Mouse (Mus musculus) embryonic facial prominence, embryonic 10.5 days (tissue): ENCODE measurements around the gene Cd6. TPM values are rescaled to one million over a fixed set of nuclear protein-coding genes. Genes with fewer than 3 reads are reported as not detected.

Experiments used
- DNase-seq: peaks from one replicate; pipeline ENCODE4 v3.0.0-alpha.2; 2017; ENCODE audit warnings: low spot score
- H3K27ac ChIP-seq: fragments of 300-500 bp; sonication (generic); replicated peaks from 2 replicates; pipeline ENCODE4 v1.5.1; 2016; ENCODE audit warnings: mild to moderate bottlenecking
- H3K27me3 ChIP-seq: fragments of 300-500 bp; sonication (generic); replicated peaks from 2 replicates; pipeline ENCODE4 v1.6.1; 2016; ENCODE audit warnings: low read depth, mild to moderate bottlenecking; ENCODE audit not compliant: poor library complexity, severe bottlenecking
- H3K36me3 ChIP-seq: fragments of 300-500 bp; sonication (generic); replicated peaks from 2 replicates; pipeline ENCODE4 v1.6.1; 2016; ENCODE audit warnings: mild to moderate bottlenecking, moderate library complexity
- H3K4me1 ChIP-seq: fragments of 300-500 bp; sonication (generic); 2 replicates; pipeline ENCODE4 v1.6.1; 2016
- H3K4me3 ChIP-seq: fragments of 300-500 bp; sonication (generic); 2 replicates; pipeline ENCODE4 v1.5.1; 2016; ENCODE audit warnings: mild to moderate bottlenecking, moderate library complexity
- H3K9me3 ChIP-seq: fragments of 300-500 bp; sonication (generic); 2 replicates; pipeline ENCODE4 v1.6.1; 2016; ENCODE audit warnings: mild to moderate bottlenecking
- WGBS: fragments of 180-500 bp; shearing (Covaris S2); methylation state at CpG from one replicate; pipeline ENCODE4 v1.1.7; 2016; 5-methylcytosine and 5-hydroxymethylcytosine counted together
- polyA plus RNA-seq: library from polyadenylated mRNA; unstranded; fragments of >200 nt; fragmentation: Nextera tagmentation; extraction: Ambion mirVana; gene quantifications from 2 replicates; pipeline ENCODE4 v1.2.1, GENCODE M21; 2016

Gene Cd6
- polyA plus RNA-seq, 1 experiment from 2014 or later, result 0.15 TPM

DNA sequence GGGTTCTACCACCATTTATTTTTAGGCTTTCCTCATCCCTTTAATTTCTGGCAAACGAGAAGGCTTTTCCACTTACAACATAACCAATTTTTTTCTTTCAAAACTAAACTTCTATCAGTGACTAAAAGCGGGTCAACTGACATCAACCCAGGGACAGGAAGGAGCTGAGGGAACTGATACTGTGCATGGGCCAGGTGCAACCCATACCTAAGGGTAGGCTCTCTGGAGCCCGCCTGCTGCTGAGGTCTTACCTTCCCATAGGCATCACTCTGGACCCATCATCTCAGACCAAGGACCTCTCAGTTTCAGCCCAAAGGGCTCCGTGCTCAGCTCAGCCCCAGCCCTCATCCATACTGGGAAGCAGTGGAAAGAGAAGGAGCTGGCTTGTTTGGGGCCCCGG, 1.5 kb downstream of the Cd6 start:
- H3K4me3 ChIP-seq, result no peak overlapping the region
- H3K36me3 ChIP-seq, result no peaks in the 10 kb centered on the region
- H3K27me3 ChIP-seq, result no peaks in the 10 kb centered on the region
- no peak overlapping the region for H3K27ac ChIP-seq
- no peaks in the 10 kb centered on the region for H3K9me3 ChIP-seq
- WGBS, result 89% methylated on average over 5 of the region's 5 CpGs
- no peak for DNase-seq
- no peaks in the 10 kb centered on the region for H3K4me1 ChIP-seq

DNA sequence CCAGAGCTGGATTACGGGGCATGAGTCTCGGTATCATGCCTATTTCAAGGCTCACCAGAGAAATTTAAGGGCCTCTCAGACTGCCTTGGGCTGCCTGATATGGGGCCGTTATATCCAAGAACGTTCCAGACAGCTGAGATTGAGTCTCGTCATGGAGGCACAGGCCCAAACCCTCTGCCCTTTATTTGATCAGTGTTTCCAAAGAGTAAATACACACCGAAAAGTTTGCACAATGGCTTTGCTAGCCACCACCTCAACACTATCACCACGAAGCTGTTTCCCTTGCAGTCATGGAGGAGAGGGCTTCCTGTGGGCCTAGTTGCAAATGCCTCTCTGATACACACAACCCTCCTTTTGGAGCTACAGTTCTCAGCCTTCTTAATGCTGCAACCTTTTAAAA, 5.8 kb downstream of the Cd6 start:
- Histone ChIP-seq H3K4me1 (no peaks in the 10 kb centered on the region), H3K9me3 (no peaks in the 10 kb centered on the region), H3K4me3 (no peak overlapping the region), H3K27ac (no peak overlapping the region), H3K36me3 (no peaks in the 10 kb centered on the region), H3K27me3 (no peaks in the 10 kb centered on the region)
- 91% methylated on average over 7 of the region's 7 CpGs for WGBS
- DNase-seq, result no peak

GRCm38 (mm10) chr19:10822534-10822933, 7.3 kb downstream of the Cd6 start:
- H3K4me3 ChIP-seq, result no peak overlapping the region
- no peak overlapping the region for H3K27ac ChIP-seq
- no peaks in the 10 kb centered on the region for H3K27me3 ChIP-seq
- no peaks in the 10 kb centered on the region for H3K9me3 ChIP-seq
- peaks cover 10% of the 10 kb centered on the region for H3K4me1 ChIP-seq
- 91% methylated on average over 4 of the region's 4 CpGs for WGBS
- no peaks in the 10 kb centered on the region for H3K36me3 ChIP-seq
- no peak for DNase-seq

DNA sequence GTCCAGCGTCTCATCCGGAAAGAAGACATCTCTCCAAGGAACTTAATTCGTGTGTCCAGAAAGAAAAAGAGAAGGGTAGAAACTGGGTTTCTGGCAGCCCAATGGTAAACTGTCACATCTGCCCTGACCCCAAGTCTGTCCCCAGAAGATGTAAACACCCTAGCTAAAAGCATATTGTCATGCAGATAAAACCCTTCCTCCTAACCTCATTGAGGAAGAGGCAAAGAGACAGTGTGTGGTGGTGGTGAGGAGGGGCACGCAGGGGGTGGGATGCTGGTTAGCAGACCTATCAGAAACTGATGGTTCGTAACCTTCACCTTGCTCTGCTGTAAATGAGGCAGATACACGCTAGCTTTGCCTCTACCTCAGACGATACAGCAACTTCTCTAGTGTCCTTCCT, 8.5 kb downstream of the Cd6 start:
- no peak for DNase-seq

GRCm38 (mm10) chr19:10818217-10818946, 11.5 kb downstream of the Cd6 start:
- WGBS, result 49% methylated on average over 17 of the region's 17 CpGs
- no peak overlapping the region for H3K27ac ChIP-seq
- peak overlapping the region; percentile 12; the same call in 1 of the 2 replicates for H3K4me3 ChIP-seq
- H3K27me3 ChIP-seq, result no peaks in the 10 kb centered on the region
- no peaks in the 10 kb centered on the region for H3K36me3 ChIP-seq
- H3K9me3 ChIP-seq, result no peaks in the 10 kb centered on the region
- peak; percentile 19 for DNase-seq
- H3K4me1 ChIP-seq, result peaks cover 10% of the 10 kb centered on the region

More for the DNA sequence above, 8.5 kb downstream of the Cd6 start:
- no peak overlapping the region for H3K27ac ChIP-seq
- WGBS, result 73% methylated on average over 7 of the region's 7 CpGs
- peaks cover 10% of the 10 kb centered on the region for H3K4me1 ChIP-seq
- no peaks in the 10 kb centered on the region for H3K27me3 ChIP-seq
- H3K4me3 ChIP-seq, result no peak overlapping the region
- no peaks in the 10 kb centered on the region for H3K36me3 ChIP-seq
- H3K9me3 ChIP-seq, result no peaks in the 10 kb centered on the region

DNA sequence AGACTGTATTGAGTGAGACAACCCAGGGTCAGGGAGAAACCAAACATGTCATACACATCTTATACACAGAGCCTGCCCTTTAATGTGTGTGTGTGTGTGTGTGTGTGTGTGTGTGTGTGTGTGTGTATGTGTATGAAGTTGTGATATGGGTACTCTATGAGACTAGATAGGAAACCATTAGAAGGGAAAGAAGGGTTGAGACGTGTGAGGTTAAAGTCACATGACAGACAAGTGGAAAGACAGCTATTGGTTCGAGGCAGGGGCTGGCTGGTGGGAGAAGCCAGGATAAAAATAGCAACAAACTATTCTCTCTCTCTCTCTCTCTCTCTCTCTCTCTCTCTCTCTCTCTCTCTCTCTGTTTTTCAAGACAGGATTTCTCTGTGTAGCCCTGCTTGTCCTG, 13.4 kb downstream of the Cd6 start:
- Histone ChIP-seq H3K4me3 (no peak overlapping the region), H3K36me3 (no peaks in the 10 kb centered on the region), H3K9me3 (no peaks in the 10 kb centered on the region), H3K4me1 (peaks cover 10% of the 10 kb centered on the region), H3K27me3 (no peaks in the 10 kb centered on the region), H3K27ac (no peak overlapping the region)
- no peak for DNase-seq
- 79% methylated on average over 2 of the region's 2 CpGs for WGBS

GRCm38 (mm10) chr19:10815871-10816270, 14.0 kb downstream of the Cd6 start:
- Histone ChIP-seq H3K27ac (no peak overlapping the region), H3K27me3 (no peaks in the 10 kb centered on the region), H3K4me3 (no peak overlapping the region), H3K9me3 (no peaks in the 10 kb centered on the region), H3K4me1 (peaks cover 10% of the 10 kb centered on the region), H3K36me3 (no peaks in the 10 kb centered on the region)
- WGBS, result 86% methylated on average over 6 of the region's 6 CpGs
- no peak for DNase-seq

- Histone ChIP-seq H3K27ac (no peak overlapping the region), H3K27me3 (no peaks in the 10 kb centered on the region), H3K9me3 (no peaks in the 10 kb centered on the region), H3K36me3 (no peaks in the 10 kb centered on the region), H3K4me1 (peaks cover 10% of the 10 kb centered on the region), H3K4me3 (no peak overlapping the region)
- no peak for DNase-seq
- WGBS, result 70% methylated on average over 7 of the region's 7 CpGs
These were observed 16.0 kb downstream of the Cd6 start for GRCm38 (mm10) chr19:10813905-10814304.

DNA sequence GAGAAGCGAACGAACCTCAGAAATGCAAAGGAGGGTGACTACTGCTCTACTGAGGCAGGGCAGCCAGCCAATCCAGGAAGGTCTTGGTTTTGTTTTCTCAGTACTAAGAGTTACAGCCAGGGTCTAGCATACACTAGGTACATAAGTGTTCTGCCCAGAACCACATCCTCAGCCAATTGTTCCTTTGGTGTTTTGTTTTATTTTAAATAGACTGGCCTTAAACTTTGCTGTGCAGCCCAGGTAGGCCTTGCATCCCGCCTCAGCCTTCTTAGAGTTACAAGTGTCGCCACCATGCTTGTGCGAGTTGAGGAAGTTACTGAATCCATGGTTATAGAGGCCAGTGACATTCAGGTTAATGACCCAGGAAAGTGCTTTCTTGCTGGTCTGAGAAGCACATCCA, 16.8 kb downstream of the Cd6 start:
- Histone ChIP-seq H3K27me3 (no peaks in the 10 kb centered on the region), H3K36me3 (no peaks in the 10 kb centered on the region), H3K9me3 (no peaks in the 10 kb centered on the region), H3K4me3 (no peak overlapping the region), H3K4me1 (peaks cover 3% of the 10 kb centered on the region), H3K27ac (no peak overlapping the region)
- WGBS, result 93% methylated on average over 5 of the region's 5 CpGs
- DNase-seq, result no peak

- H3K9me3 ChIP-seq, result no peaks in the 10 kb centered on the region
- WGBS, result 83% methylated on average over 6 of the region's 6 CpGs
- no peak for DNase-seq
These were observed 18.4 kb downstream of the Cd6 start for GRCm38 (mm10) chr19:10811471-10811870.

GRCm38 (mm10) chr19:10810176-10810492, 19.7 kb downstream of the Cd6 start:
- no peaks in the 10 kb centered on the region for H3K9me3 ChIP-seq
- H3K36me3 ChIP-seq, result no peaks in the 10 kb centered on the region
- H3K27ac ChIP-seq, result no peak overlapping the region
- no peaks in the 10 kb centered on the region for H3K27me3 ChIP-seq
- H3K4me1 ChIP-seq, result no peaks in the 10 kb centered on the region
- DNase-seq, result no peak
- H3K4me3 ChIP-seq, result no peak overlapping the region
- WGBS, result 59% methylated on average over 4 of the region's 4 CpGs

More at GRCm38 (mm10) chr19:10811471-10811870, 18.4 kb downstream of the Cd6 start:
- Histone ChIP-seq H3K36me3 (no peaks in the 10 kb centered on the region), H3K4me3 (no peak overlapping the region), H3K27ac (no peak overlapping the region), H3K4me1 (no peaks in the 10 kb centered on the region), H3K27me3 (no peaks in the 10 kb centered on the region)

DNA sequence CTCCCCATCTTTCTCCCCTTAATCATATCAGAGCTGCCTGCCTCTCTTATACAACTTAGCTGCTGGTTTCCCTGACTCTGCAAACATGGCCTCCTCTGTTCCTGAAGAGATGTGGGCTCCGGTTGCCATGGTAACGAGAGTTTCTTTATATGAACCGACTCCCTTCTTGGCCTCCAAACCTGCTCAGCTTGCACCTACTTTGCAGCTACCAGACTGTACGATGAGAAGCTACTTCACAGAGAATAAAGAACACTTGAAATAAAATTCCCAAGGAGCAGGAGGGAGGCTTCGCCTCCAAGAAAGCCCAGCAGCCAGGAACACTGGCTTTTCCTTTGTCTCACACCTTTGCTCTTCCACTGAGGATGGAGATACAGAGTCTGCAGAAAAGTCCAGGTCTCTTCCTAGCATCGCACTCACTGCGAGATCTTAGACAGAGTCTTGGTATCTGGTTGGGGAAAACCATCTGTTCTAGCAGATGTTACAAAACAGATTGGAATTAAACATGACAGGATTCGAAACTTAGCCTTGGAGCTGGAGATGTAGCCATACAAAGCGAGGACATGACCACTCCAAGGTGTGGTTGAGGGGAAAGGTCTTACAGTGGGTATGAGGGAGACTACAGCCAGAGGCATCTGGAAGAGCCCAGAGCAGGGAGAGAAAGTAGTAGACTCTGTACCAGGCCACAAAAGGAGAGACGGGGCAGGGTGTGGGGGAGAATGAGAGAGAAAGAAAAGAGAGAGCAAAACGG, 20.3 kb downstream of the Cd6 start:
- H3K27me3 ChIP-seq, result no peaks in the 10 kb centered on the region
- 83% methylated on average over 11 of the region's 11 CpGs for WGBS
- no peak for DNase-seq
- H3K4me1 ChIP-seq, result no peaks in the 10 kb centered on the region
- H3K27ac ChIP-seq, result no peak overlapping the region
- no peaks in the 10 kb centered on the region for H3K36me3 ChIP-seq
- H3K4me3 ChIP-seq, result no peak overlapping the region
- no peaks in the 10 kb centered on the region for H3K9me3 ChIP-seq

DNA sequence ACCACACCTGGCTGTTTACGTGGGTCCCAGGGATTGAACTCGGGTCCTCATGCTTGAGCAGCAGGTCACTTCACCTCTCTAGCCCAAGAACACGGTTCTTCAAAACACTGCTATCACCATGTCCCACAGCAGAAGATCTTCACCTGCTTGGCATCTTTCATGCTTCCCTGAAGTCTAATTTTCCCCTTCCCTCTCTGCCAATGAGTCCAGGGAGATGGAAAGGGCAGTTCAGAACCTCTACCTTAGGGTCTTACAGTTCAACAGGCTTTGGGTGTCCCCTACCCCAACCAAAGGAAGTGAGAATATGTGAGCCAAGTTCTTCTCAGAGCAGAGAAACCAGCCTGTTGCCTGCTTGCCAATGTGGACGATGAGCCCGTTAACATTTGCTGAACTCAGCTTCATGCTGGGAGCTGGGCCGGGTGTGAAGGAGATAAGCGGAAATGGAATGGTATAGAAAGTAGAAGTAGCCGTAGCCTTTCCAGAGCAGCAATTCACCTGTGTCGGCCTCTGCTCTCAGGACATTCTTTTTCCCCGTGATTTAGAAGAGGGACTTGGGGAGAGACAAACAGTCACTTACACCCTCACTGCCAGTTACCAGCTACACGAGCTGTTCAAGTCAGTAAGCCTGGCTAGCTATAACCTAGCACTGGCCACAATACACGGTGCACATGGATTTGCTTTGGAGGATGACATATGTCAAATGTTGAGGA, 21.2 kb downstream of the Cd6 start:
- no peaks in the 10 kb centered on the region for H3K27me3 ChIP-seq
- 91% methylated on average over 12 of the region's 12 CpGs for WGBS
- no peak for DNase-seq
- H3K9me3 ChIP-seq, result no peaks in the 10 kb centered on the region
- no peak overlapping the region for H3K4me3 ChIP-seq
- no peak overlapping the region for H3K27ac ChIP-seq
- no peaks in the 10 kb centered on the region for H3K4me1 ChIP-seq
- H3K36me3 ChIP-seq, result no peaks in the 10 kb centered on the region
